Mouse (Mus musculus): ENCODE results near the gene Gm6763.
"Not testable (repeated sequence)": the region's sequence is repeated elsewhere in the genome, so short reads cannot be mapped to it uniquely, and the experiment has no call there.

Gene Gm6763

DNA sequence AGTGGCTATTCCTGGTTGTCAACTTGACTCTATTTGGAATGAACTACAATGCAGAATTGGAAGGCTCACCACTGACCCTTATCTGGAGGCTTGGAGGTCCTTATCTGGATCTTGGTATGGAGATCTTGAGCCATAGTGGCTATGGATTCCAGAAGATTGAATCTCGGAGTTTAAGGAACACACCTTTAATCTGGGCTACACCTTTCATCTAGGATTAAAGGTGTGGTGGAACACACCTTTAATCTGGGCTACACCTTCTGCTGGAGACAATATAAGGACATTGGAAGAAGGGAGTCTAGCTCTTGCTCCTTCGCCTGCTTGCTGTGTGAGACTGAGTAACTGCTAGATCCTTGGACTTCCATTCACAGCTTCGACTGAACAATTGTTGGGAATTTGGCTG is at the start of gene Gm6763:
Gm6763 (plus strand) TSS at position 301 of the 400 bp plus-strand sequence.
- in situ Hi-C loops (cut with MboI; ENCODE audit: low pct_unique_long_range_greater_than_20kb in 1 of 2, low sequenced_read_pairs in 2 of 2, unreplicated experiment in 1 of 2): not testable (repeated sequence)

GRCm38 (mm10) chr10:104110044-104110443 is 41.3 kb upstream of the Gm6763 start:
- in situ Hi-C loops (cut with MboI; ENCODE audit: low pct_unique_long_range_greater_than_20kb in 1 of 2, low sequenced_read_pairs in 2 of 2, unreplicated experiment in 1 of 2): no loop called here

DNA sequence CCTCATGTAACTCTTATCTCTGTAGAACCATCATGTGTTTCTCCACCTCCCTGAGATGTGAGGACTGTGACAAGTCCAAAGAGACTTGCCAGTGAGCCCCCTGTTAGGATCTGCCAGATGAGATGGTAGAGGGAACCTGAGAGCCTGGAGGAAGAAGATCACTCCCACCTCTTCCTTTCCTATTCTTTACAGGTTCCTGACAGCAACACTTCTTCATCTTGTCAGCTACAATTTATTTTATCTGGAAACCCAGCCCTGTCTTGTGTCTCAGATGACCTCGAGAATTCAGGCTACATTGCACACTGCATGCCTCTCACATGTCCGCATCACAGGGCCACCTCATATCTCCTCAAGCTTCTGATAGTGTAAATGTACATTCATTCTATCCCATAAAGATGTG is 33.0 kb upstream of the Gm6763 start:
- in situ Hi-C loops (cut with MboI; ENCODE audit: low pct_unique_long_range_greater_than_20kb in 1 of 2, low sequenced_read_pairs in 2 of 2, unreplicated experiment in 1 of 2): no loop called here

DNA sequence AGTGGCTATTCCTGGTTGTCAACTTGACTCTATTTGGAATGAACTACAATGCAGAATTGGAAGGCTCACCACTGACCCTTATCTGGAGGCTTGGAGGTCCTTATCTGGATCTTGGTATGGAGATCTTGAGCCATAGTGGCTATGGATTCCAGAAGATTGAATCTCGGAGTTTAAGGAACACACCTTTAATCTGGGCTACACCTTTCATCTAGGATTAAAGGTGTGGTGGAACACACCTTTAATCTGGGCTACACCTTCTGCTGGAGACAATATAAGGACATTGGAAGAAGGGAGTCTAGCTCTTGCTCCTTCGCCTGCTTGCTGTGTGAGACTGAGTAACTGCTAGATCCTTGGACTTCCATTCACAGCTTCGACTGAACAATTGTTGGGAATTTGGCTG is 8.6 kb upstream of the Gm6763 start, which contains the start of gene Gm21293:
Gm21293 (plus strand) TSS at position 301 of the 400 bp plus-strand sequence.
- in situ Hi-C loops (cut with MboI; ENCODE audit: low pct_unique_long_range_greater_than_20kb in 1 of 2, low sequenced_read_pairs in 2 of 2, unreplicated experiment in 1 of 2): not testable (repeated sequence)

DNA sequence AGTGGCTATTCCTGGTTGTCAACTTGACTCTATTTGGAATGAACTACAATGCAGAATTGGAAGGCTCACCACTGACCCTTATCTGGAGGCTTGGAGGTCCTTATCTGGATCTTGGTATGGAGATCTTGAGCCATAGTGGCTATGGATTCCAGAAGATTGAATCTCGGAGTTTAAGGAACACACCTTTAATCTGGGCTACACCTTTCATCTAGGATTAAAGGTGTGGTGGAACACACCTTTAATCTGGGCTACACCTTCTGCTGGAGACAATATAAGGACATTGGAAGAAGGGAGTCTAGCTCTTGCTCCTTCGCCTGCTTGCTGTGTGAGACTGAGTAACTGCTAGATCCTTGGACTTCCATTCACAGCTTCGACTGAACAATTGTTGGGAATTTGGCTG is 8.4 kb downstream of the Gm6763 start, which contains the start of gene Gm8764:
Gm8764 (plus strand) TSS at position 301 of the 400 bp plus-strand sequence.
- in situ Hi-C loops (cut with MboI; ENCODE audit: low pct_unique_long_range_greater_than_20kb in 1 of 2, low sequenced_read_pairs in 2 of 2, unreplicated experiment in 1 of 2): not testable (repeated sequence)

GRCm38 (mm10) chr10:104168215-104168614 is 16.9 kb downstream of the Gm6763 start, which contains the start of gene Gm21304:
Gm21304 (plus strand) TSS chr10:104168515.
- in situ Hi-C loops (cut with MboI; ENCODE audit: low pct_unique_long_range_greater_than_20kb in 1 of 2, low sequenced_read_pairs in 2 of 2, unreplicated experiment in 1 of 2): not testable (repeated sequence)

GRCm38 (mm10) chr10:104176724-104177123 is 25.4 kb downstream of the Gm6763 start, which contains the start of gene Gm21312:
Gm21312 (plus strand) TSS chr10:104177024.
- in situ Hi-C loops (cut with MboI; ENCODE audit: low pct_unique_long_range_greater_than_20kb in 1 of 2, low sequenced_read_pairs in 2 of 2, unreplicated experiment in 1 of 2): not testable (repeated sequence)

DNA sequence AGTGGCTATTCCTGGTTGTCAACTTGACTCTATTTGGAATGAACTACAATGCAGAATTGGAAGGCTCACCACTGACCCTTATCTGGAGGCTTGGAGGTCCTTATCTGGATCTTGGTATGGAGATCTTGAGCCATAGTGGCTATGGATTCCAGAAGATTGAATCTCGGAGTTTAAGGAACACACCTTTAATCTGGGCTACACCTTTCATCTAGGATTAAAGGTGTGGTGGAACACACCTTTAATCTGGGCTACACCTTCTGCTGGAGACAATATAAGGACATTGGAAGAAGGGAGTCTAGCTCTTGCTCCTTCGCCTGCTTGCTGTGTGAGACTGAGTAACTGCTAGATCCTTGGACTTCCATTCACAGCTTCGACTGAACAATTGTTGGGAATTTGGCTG is 33.9 kb downstream of the Gm6763 start, which contains the start of gene Gm20765:
Gm20765 (plus strand) TSS at position 301 of the 400 bp plus-strand sequence.
- in situ Hi-C loops (cut with MboI; ENCODE audit: low pct_unique_long_range_greater_than_20kb in 1 of 2, low sequenced_read_pairs in 2 of 2, unreplicated experiment in 1 of 2): not testable (repeated sequence)

GRCm38 (mm10) chr10:104193742-104194141 is 42.4 kb downstream of the Gm6763 start, which contains the start of gene Gm4340:
Gm4340 (plus strand) TSS chr10:104194042.
- in situ Hi-C loops (cut with MboI; ENCODE audit: low pct_unique_long_range_greater_than_20kb in 1 of 2, low sequenced_read_pairs in 2 of 2, unreplicated experiment in 1 of 2): not testable (repeated sequence)

Measured in mouse embryonic stem cell (cell line).